Mouse (Mus musculus): Measurements from ENCODE around the gene Mlycd. TPM values are rescaled to one million over a fixed set of nuclear protein-coding genes. Genes with fewer than 3 reads are reported as not detected.

The Mlycd gene
- polyA plus RNA-seq, 1 experiment, result 4.7 TPM

- 15% methylated on average over 10 of the region's 10 CpGs for WGBS
- peaks cover 34% of the 10 kb centered on the region for H3K4me1 ChIP-seq (ENCODE audit: control insufficient read depth, insufficient read depth, low read length)
- no peak overlapping the region for H3K4me3 ChIP-seq (replicated peaks; ENCODE audit: control insufficient read depth, low read depth, low read length)
- TF ChIP-seq POLR2A (IDR thresholded peaks at IDR 0.05; ENCODE audit: borderline replicate concordance, control insufficient read depth, low read depth, low read length), result no peak
- no peak for TF ChIP-seq CTCF (IDR thresholded peaks at IDR 0.05; ENCODE audit: control insufficient read depth, insufficient read depth, low read length)
- peak overlapping the region; percentile 82 for H3K27ac ChIP-seq (ENCODE audit: control insufficient read depth, insufficient read depth, low read depth, low read length, poor library complexity)
These were observed 29.6 kb downstream of the Mlycd start for GRCm38 (mm10) chr8:119424199-119424733.

GRCm38 (mm10) chr8:119424740-119425139 lies 30.1 kb downstream of the Mlycd start:
- Histone ChIP-seq H3K4me3 (replicated peaks; ENCODE audit: control insufficient read depth, low read depth, low read length) (no peak overlapping the region), H3K4me1 (ENCODE audit: control insufficient read depth, insufficient read depth, low read length) (peaks cover 34% of the 10 kb centered on the region), H3K27ac (ENCODE audit: control insufficient read depth, insufficient read depth, low read depth, low read length, poor library complexity) (peak overlapping the region; percentile 82)

GRCm38 (mm10) chr8:119425533-119425932 lies 30.9 kb downstream of the Mlycd start:
- peak overlapping the region; percentile 23 for H3K4me3 ChIP-seq (replicated peaks; ENCODE audit: control insufficient read depth, low read depth, low read length)
- peak overlapping the region; percentile 82 for H3K27ac ChIP-seq (ENCODE audit: control insufficient read depth, insufficient read depth, low read depth, low read length, poor library complexity)
- H3K4me1 ChIP-seq (ENCODE audit: control insufficient read depth, insufficient read depth, low read length), result peaks cover 34% of the 10 kb centered on the region
- TF ChIP-seq POLR2A (IDR thresholded peaks at IDR 0.05; ENCODE audit: borderline replicate concordance, control insufficient read depth, low read depth, low read length), result no peak
- TF ChIP-seq CTCF (IDR thresholded peaks at IDR 0.05; ENCODE audit: control insufficient read depth, insufficient read depth, low read length), result peak; percentile 30; the same call in 1 of the 2 replicates
- WGBS, result 12% methylated on average over 10 of the region's 10 CpGs

More at GRCm38 (mm10) chr8:119424740-119425139, 30.1 kb downstream of the Mlycd start:
- TF ChIP-seq CTCF (IDR thresholded peaks at IDR 0.05; ENCODE audit: control insufficient read depth, insufficient read depth, low read length), result 0 out of 2 replicates have a peak, but pooled peaks have one; percentile 1
- TF ChIP-seq POLR2A (IDR thresholded peaks at IDR 0.05; ENCODE audit: borderline replicate concordance, control insufficient read depth, low read depth, low read length), result 0 out of 2 replicates have a peak, but pooled peaks have one; percentile 44
- 5% methylated on average over 10 of the region's 10 CpGs for WGBS

GRCm38 (mm10) chr8:119426069-119426735 lies 31.5 kb downstream of the Mlycd start:
- H3K27ac ChIP-seq (ENCODE audit: control insufficient read depth, insufficient read depth, low read depth, low read length, poor library complexity), result peak overlapping the region; percentile 82
- WGBS, result 29% methylated on average over 6 of the region's 6 CpGs
- H3K4me1 ChIP-seq (ENCODE audit: control insufficient read depth, insufficient read depth, low read length), result peaks cover 34% of the 10 kb centered on the region
- H3K4me3 ChIP-seq (replicated peaks; ENCODE audit: control insufficient read depth, low read depth, low read length), result peak overlapping the region; percentile 8
- TF ChIP-seq POLR2A (IDR thresholded peaks at IDR 0.05; ENCODE audit: borderline replicate concordance, control insufficient read depth, low read depth, low read length), result no peak
- TF ChIP-seq CTCF (IDR thresholded peaks at IDR 0.05; ENCODE audit: control insufficient read depth, insufficient read depth, low read length), result no peak

GRCm38 (mm10) chr8:119427634-119428349 lies 33.1 kb downstream of the Mlycd start:
- Histone ChIP-seq H3K4me3 (replicated peaks; ENCODE audit: control insufficient read depth, low read depth, low read length) (no peak overlapping the region), H3K27ac (ENCODE audit: control insufficient read depth, insufficient read depth, low read depth, low read length, poor library complexity) (no peak overlapping the region; the same call in 1 of the 2 replicates), H3K4me1 (ENCODE audit: control insufficient read depth, insufficient read depth, low read length) (peaks cover 23% of the 10 kb centered on the region)
- TF ChIP-seq POLR2A (IDR thresholded peaks at IDR 0.05; ENCODE audit: borderline replicate concordance, control insufficient read depth, low read depth, low read length), result no peak
- no peak for TF ChIP-seq CTCF (IDR thresholded peaks at IDR 0.05; ENCODE audit: control insufficient read depth, insufficient read depth, low read length)
- WGBS, result 66% methylated on average over 12 of the region's 12 CpGs

- no peak overlapping the region for H3K4me3 ChIP-seq (replicated peaks; ENCODE audit: control insufficient read depth, low read depth, low read length)
- TF ChIP-seq POLR2A (IDR thresholded peaks at IDR 0.05; ENCODE audit: borderline replicate concordance, control insufficient read depth, low read depth, low read length) (no peak), CTCF (IDR thresholded peaks at IDR 0.05; ENCODE audit: control insufficient read depth, insufficient read depth, low read length) (no peak)
These were observed 33.7 kb downstream of the Mlycd start for GRCm38 (mm10) chr8:119428350-119428740.

GRCm38 (mm10) chr8:119428766-119429327 lies 34.2 kb downstream of the Mlycd start:
- Histone ChIP-seq H3K4me1 (ENCODE audit: control insufficient read depth, insufficient read depth, low read length) (peaks cover 21% of the 10 kb centered on the region), H3K4me3 (replicated peaks; ENCODE audit: control insufficient read depth, low read depth, low read length) (no peak overlapping the region), H3K27ac (ENCODE audit: control insufficient read depth, insufficient read depth, low read depth, low read length, poor library complexity) (no peak overlapping the region)
- WGBS, result 63% methylated on average over 5 of the region's 5 CpGs
- TF ChIP-seq POLR2A (IDR thresholded peaks at IDR 0.05; ENCODE audit: borderline replicate concordance, control insufficient read depth, low read depth, low read length) (no peak), CTCF (IDR thresholded peaks at IDR 0.05; ENCODE audit: control insufficient read depth, insufficient read depth, low read length) (no peak)

More at GRCm38 (mm10) chr8:119428350-119428740, 33.7 kb downstream of the Mlycd start:
- WGBS, result 68% methylated on average over 7 of the region's 7 CpGs
- Histone ChIP-seq H3K4me1 (ENCODE audit: control insufficient read depth, insufficient read depth, low read length) (peaks cover 21% of the 10 kb centered on the region), H3K27ac (ENCODE audit: control insufficient read depth, insufficient read depth, low read depth, low read length, poor library complexity) (no peak overlapping the region)

- no peak overlapping the region for H3K4me3 ChIP-seq (replicated peaks; ENCODE audit: control insufficient read depth, low read depth, low read length)
- 77% methylated on average over 3 of the region's 3 CpGs for WGBS
- H3K4me1 ChIP-seq (ENCODE audit: control insufficient read depth, insufficient read depth, low read length), result peaks cover 21% of the 10 kb centered on the region
- TF ChIP-seq POLR2A (IDR thresholded peaks at IDR 0.05; ENCODE audit: borderline replicate concordance, control insufficient read depth, low read depth, low read length), result no peak
- no peak for TF ChIP-seq CTCF (IDR thresholded peaks at IDR 0.05; ENCODE audit: control insufficient read depth, insufficient read depth, low read length)
- no peak overlapping the region for H3K27ac ChIP-seq (ENCODE audit: control insufficient read depth, insufficient read depth, low read depth, low read length, poor library complexity)
These were observed 34.9 kb downstream of the Mlycd start for GRCm38 (mm10) chr8:119429552-119429951.
